Mouse (Mus musculus): ENCODE results near the gene Rab12. TPM values are rescaled to one million over a fixed set of nuclear protein-coding genes. Genes with fewer than 3 reads are reported as not detected.

Gene Rab12
- polyA plus RNA-seq, 1 experiment from 2014 or later, result 42.8 TPM

DNA sequence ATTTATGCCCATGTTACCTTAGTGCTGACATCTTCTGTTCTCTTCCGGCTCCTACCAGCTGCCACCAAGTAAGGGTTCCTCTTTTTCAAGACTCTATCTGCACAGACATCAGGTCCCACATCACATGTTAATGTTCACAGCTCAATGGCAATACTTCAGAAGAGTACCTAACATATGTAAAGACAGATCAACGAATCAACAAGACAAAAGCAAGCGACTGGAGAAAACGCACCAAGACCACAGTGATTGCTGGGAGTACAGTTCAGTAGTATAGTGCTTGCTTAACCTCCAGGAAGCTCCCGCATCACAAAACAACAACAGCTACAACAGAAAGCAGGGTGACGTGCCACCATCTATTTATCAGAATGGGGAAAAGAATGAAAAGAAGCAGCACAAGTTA, 33.0 kb downstream of the Rab12 start:
- no peaks in the 10 kb centered on the region for H3K36me3 ChIP-seq (ENCODE audit: control insufficient read depth, insufficient read depth, low read length)
- no peaks in the 10 kb centered on the region for H3K4me1 ChIP-seq (ENCODE audit: control insufficient read depth, insufficient read depth, low read length)
- H3K9ac ChIP-seq (replicated peaks; ENCODE audit: low read depth, low read length), result no peak overlapping the region
- no peaks in the 10 kb centered on the region for H3K27me3 ChIP-seq (ENCODE audit: control insufficient read depth, insufficient read depth, low read length)
- H3K27ac ChIP-seq (ENCODE audit: low read length), result no peak overlapping the region
- ATAC-seq (ENCODE audit: insufficient number of reproducible peaks, insufficient read depth, low FRiP score, low read depth), result no peak
- WGBS, result 88% methylated on average over 6 of the region's 6 CpGs
- H3K4me3 ChIP-seq (ENCODE audit: low read depth, low read length), result no peak overlapping the region
- H3K9me3 ChIP-seq (ENCODE audit: control insufficient read depth, low read depth, low read length), result no peaks in the 10 kb centered on the region
- no peak overlapping the region for H3K4me2 ChIP-seq (replicated peaks; ENCODE audit: low read depth, low read length)

GRCm38 (mm10) chr17:66485742-66486141, 33.8 kb downstream of the Rab12 start:
- Histone ChIP-seq H3K4me2 (replicated peaks; ENCODE audit: low read depth, low read length) (0 out of 2 replicates have a peak overlapping the region, but pooled peaks have one; percentile 8), H3K36me3 (ENCODE audit: control insufficient read depth, insufficient read depth, low read length) (no peaks in the 10 kb centered on the region), H3K9ac (replicated peaks; ENCODE audit: low read depth, low read length) (no peak overlapping the region), H3K4me1 (ENCODE audit: control insufficient read depth, insufficient read depth, low read length) (no peaks in the 10 kb centered on the region), H3K27me3 (ENCODE audit: control insufficient read depth, insufficient read depth, low read length) (no peaks in the 10 kb centered on the region), H3K27ac (ENCODE audit: low read length) (no peak overlapping the region), H3K4me3 (ENCODE audit: low read depth, low read length) (no peak overlapping the region), H3K9me3 (ENCODE audit: control insufficient read depth, low read depth, low read length) (no peaks in the 10 kb centered on the region)
- WGBS, result 13% methylated on average over 11 of the region's 11 CpGs
- no peak for ATAC-seq (ENCODE audit: insufficient number of reproducible peaks, insufficient read depth, low FRiP score, low read depth)

- H3K27ac ChIP-seq (ENCODE audit: low read length), result no peak overlapping the region
- no peak overlapping the region for H3K4me2 ChIP-seq (replicated peaks; ENCODE audit: low read depth, low read length)
- ATAC-seq (ENCODE audit: insufficient number of reproducible peaks, insufficient read depth, low FRiP score, low read depth), result no peak
- no peak overlapping the region for H3K4me3 ChIP-seq (ENCODE audit: low read depth, low read length)
- peaks cover 5% of the 10 kb centered on the region; the same call in 1 of the 2 replicates for H3K4me1 ChIP-seq (ENCODE audit: control insufficient read depth, insufficient read depth, low read length)
- H3K27me3 ChIP-seq (ENCODE audit: control insufficient read depth, insufficient read depth, low read length), result no peaks in the 10 kb centered on the region
- H3K9me3 ChIP-seq (ENCODE audit: control insufficient read depth, low read depth, low read length), result no peaks in the 10 kb centered on the region
- no peaks in the 10 kb centered on the region for H3K36me3 ChIP-seq (ENCODE audit: control insufficient read depth, insufficient read depth, low read length)
- H3K9ac ChIP-seq (replicated peaks; ENCODE audit: low read depth, low read length), result no peak overlapping the region
- 40% methylated on average over 2 of the region's 2 CpGs for WGBS
Observed at GRCm38 (mm10) chr17:66484965-66485364, 34.6 kb downstream of the Rab12 start.

DNA sequence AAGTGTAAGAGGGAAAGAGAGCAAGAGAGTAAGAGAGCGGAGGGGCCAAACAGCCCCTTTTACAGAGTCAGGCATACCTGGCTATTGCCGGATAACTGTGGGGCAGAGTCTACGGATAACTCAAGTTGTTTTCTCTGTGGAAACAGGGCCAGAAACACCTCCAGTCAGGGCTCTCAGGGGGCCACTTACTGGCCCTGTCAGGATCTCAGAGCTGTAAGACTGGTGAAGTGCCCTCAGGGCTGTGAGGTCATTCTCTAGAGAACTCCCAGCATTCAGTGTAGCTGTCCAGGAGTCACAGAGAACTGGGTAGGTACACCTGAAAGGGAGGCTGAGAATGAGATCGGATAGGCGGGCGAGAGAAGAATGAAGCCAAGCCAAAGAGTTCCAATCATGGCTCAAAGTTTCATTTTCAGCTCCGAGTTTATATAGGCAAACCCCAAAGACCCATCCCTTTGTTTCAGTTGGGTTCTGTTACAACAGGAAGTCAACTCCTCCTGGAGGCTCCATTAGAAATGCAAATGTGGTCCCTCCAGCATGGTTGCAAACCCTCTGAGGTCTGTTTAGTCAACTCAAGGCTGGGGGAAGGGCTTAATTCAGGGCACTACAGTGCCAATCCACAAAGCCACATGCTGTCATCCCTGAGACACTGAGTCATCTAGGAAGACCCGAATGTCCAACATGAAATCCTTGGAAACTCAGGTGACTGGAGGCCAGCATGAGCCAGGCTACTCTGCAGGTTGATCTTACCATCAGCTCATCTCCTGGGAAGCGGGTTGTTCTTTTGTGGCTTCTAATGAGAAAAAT, 35.7 kb downstream of the Rab12 start:
- no peak overlapping the region for H3K27ac ChIP-seq (ENCODE audit: low read length)
- H3K4me1 ChIP-seq (ENCODE audit: control insufficient read depth, insufficient read depth, low read length), result peaks cover 5% of the 10 kb centered on the region; the same call in 1 of the 2 replicates
- H3K36me3 ChIP-seq (ENCODE audit: control insufficient read depth, insufficient read depth, low read length), result no peaks in the 10 kb centered on the region
- no peak overlapping the region for H3K9ac ChIP-seq (replicated peaks; ENCODE audit: low read depth, low read length)
- no peaks in the 10 kb centered on the region for H3K27me3 ChIP-seq (ENCODE audit: control insufficient read depth, insufficient read depth, low read length)
- H3K4me2 ChIP-seq (replicated peaks; ENCODE audit: low read depth, low read length), result no peak overlapping the region
- WGBS, result 80% methylated on average over 9 of the region's 9 CpGs
- H3K9me3 ChIP-seq (ENCODE audit: control insufficient read depth, low read depth, low read length), result no peaks in the 10 kb centered on the region
- ATAC-seq (ENCODE audit: insufficient number of reproducible peaks, insufficient read depth, low FRiP score, low read depth), result no peak
- no peak overlapping the region for H3K4me3 ChIP-seq (ENCODE audit: low read depth, low read length)

DNA sequence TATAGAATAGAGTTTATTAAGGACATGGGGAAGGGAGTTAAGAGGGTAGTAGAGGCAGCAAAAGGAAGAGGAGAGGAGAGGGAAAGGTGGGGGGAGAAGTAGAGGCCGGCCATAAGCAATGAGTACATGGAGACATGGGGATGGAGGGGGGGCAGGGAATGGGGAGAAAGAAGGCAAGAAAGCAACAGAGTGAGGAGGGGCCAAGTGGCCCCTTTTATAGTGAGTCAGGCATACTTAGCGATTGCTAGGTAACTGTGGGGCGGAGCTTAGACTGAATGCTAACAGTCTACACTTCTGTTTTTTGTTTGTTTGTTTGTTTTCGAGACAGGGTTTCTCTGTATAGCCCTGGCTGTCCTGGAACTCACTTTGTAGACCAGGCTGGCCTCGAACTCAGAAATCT, 38.2 kb downstream of the Rab12 start:
- H3K4me2 ChIP-seq (replicated peaks; ENCODE audit: low read depth, low read length), result no peak overlapping the region
- no peak for ATAC-seq (ENCODE audit: insufficient number of reproducible peaks, insufficient read depth, low FRiP score, low read depth)
- H3K9ac ChIP-seq (replicated peaks; ENCODE audit: low read depth, low read length), result no peak overlapping the region
- no peaks in the 10 kb centered on the region for H3K36me3 ChIP-seq (ENCODE audit: control insufficient read depth, insufficient read depth, low read length)
- no peak overlapping the region for H3K27ac ChIP-seq (ENCODE audit: low read length)
- H3K4me1 ChIP-seq (ENCODE audit: control insufficient read depth, insufficient read depth, low read length), result peaks cover 5% of the 10 kb centered on the region; the same call in 1 of the 2 replicates
- no peaks in the 10 kb centered on the region for H3K9me3 ChIP-seq (ENCODE audit: control insufficient read depth, low read depth, low read length)
- no peak overlapping the region for H3K4me3 ChIP-seq (ENCODE audit: low read depth, low read length)
- WGBS, result 69% methylated on average over 5 of the region's 5 CpGs
- H3K27me3 ChIP-seq (ENCODE audit: control insufficient read depth, insufficient read depth, low read length), result no peaks in the 10 kb centered on the region

DNA sequence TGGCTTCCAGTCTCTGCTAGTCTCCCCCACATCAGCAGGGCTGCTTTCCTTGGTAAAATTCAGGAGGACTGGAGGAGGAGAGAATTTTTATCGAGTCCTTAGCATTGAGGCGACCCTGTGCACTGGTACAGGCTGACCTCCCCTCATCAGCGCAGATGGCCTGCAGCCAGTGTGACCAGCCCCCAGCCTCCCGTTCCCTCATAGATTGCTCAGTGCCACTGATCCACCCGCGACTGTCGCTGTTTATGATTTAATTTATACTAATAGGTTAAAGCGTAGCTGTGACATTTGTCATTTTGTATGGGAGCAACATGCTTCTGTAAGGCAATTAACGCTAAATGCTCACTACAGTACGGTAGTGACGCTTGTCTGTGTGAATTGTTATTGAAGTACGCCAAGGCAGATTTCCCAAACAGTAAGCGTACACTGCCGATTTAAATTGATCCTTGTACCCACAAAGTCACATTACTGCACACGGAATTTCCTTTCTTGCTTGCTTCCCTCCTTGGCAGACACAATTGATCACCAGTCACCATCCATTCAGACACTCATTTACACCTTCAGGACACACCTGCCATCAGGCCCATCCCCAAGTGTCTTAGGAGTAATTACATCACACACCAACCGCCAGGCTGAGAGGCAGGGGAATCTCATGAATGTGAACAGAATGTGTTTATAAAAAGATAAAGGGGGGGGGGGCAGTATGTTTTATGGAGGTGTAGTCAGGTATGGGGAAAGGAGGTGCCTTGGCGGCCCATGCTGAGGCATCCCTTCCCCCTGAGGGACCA, 38.8 kb downstream of the Rab12 start:
- Histone ChIP-seq H3K36me3 (ENCODE audit: control insufficient read depth, insufficient read depth, low read length) (no peaks in the 10 kb centered on the region), H3K4me2 (replicated peaks; ENCODE audit: low read depth, low read length) (peak overlapping the region; percentile 28; the same call in 1 of the 2 replicates), H3K9me3 (ENCODE audit: control insufficient read depth, low read depth, low read length) (no peaks in the 10 kb centered on the region), H3K9ac (replicated peaks; ENCODE audit: low read depth, low read length) (no peak overlapping the region), H3K27ac (ENCODE audit: low read length) (no peak overlapping the region), H3K4me3 (ENCODE audit: low read depth, low read length) (no peak overlapping the region), H3K27me3 (ENCODE audit: control insufficient read depth, insufficient read depth, low read length) (no peaks in the 10 kb centered on the region), H3K4me1 (ENCODE audit: control insufficient read depth, insufficient read depth, low read length) (peaks cover 5% of the 10 kb centered on the region; the same call in 1 of the 2 replicates)
- ATAC-seq (ENCODE audit: insufficient number of reproducible peaks, insufficient read depth, low FRiP score, low read depth), result no peak
- 32% methylated on average over 17 of the region's 17 CpGs for WGBS

DNA sequence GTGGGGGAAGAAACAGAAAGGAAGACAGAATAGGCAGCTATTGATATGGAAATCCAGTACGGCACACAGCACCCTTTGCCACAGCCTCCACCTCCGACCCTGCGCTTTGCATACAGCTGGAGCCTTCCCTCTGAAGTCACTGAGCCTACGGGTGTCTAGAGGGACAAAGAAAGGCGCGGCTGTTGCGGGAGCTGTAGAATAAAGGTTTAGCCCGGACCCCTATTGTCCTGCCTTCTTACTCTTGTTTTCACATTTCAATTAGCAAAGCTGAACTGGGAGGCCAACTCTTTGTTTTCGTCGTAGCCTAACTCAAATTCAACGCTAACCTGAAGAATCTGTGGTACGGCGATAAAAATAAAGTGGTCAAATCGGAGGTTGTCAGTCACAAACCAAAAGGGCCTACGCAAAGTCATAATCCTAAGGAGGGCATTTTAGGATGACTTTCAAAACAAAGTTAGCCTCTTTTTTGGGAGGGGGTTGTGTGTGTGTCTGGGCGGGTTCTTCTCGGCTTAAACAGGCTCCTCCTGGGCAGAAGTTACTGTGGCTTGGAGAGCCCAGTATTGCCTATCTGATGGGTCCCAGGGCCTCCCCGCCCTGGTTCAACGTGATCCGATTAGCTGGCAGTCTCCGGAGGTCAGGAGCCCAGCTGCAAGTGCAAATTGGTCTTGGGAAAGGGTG, 39.6 kb downstream of the Rab12 start:
- H3K4me3 ChIP-seq (ENCODE audit: low read depth, low read length), result no peak overlapping the region
- no peak overlapping the region for H3K9ac ChIP-seq (replicated peaks; ENCODE audit: low read depth, low read length)
- peak; percentile 46; the same call in 1 of the 2 replicates for ATAC-seq (ENCODE audit: insufficient number of reproducible peaks, insufficient read depth, low FRiP score, low read depth)
- no peak overlapping the region for H3K27ac ChIP-seq (ENCODE audit: low read length)
- WGBS, result 18% methylated on average over 21 of the region's 21 CpGs
- H3K4me2 ChIP-seq (replicated peaks; ENCODE audit: low read depth, low read length), result peak overlapping the region; percentile 28
- no peaks in the 10 kb centered on the region for H3K36me3 ChIP-seq (ENCODE audit: control insufficient read depth, insufficient read depth, low read length)
- peaks cover 5% of the 10 kb centered on the region; the same call in 1 of the 2 replicates for H3K4me1 ChIP-seq (ENCODE audit: control insufficient read depth, insufficient read depth, low read length)
- H3K27me3 ChIP-seq (ENCODE audit: control insufficient read depth, insufficient read depth, low read length), result no peaks in the 10 kb centered on the region
- H3K9me3 ChIP-seq (ENCODE audit: control insufficient read depth, low read depth, low read length), result no peaks in the 10 kb centered on the region

- peak; percentile 30; the same call in 1 of the 2 replicates for ATAC-seq (ENCODE audit: insufficient number of reproducible peaks, insufficient read depth, low FRiP score, low read depth)
- Histone ChIP-seq H3K4me3 (ENCODE audit: low read depth, low read length) (no peak overlapping the region), H3K27ac (ENCODE audit: low read length) (no peak overlapping the region), H3K9ac (replicated peaks; ENCODE audit: low read depth, low read length) (no peak overlapping the region), H3K36me3 (ENCODE audit: control insufficient read depth, insufficient read depth, low read length) (no peaks in the 10 kb centered on the region), H3K27me3 (ENCODE audit: control insufficient read depth, insufficient read depth, low read length) (no peaks in the 10 kb centered on the region), H3K4me2 (replicated peaks; ENCODE audit: low read depth, low read length) (peak overlapping the region; percentile 28; the same call in 1 of the 2 replicates), H3K9me3 (ENCODE audit: control insufficient read depth, low read depth, low read length) (no peaks in the 10 kb centered on the region), H3K4me1 (ENCODE audit: control insufficient read depth, insufficient read depth, low read length) (peaks cover 5% of the 10 kb centered on the region; the same call in 1 of the 2 replicates)
- 25% methylated on average over 13 of the region's 13 CpGs for WGBS
Observed at GRCm38 (mm10) chr17:66479311-66479710, 40.2 kb downstream of the Rab12 start.

Data from stomach, embryonic 14.5 days (tissue).